Mouse (Mus musculus) right cerebral cortex, postnatal 25 days (tissue): ENCODE results near the gene Tmcc1.

ENCODE experiments used
- DNase-seq: peaks from one replicate; pipeline ENCODE4 v3.0.0; 2022

The Tmcc1 gene

GRCm38 (mm10) chr6:116009426-116009825 is 183.9 kb downstream of the Tmcc1 start:
- no peak for DNase-seq

DNA sequence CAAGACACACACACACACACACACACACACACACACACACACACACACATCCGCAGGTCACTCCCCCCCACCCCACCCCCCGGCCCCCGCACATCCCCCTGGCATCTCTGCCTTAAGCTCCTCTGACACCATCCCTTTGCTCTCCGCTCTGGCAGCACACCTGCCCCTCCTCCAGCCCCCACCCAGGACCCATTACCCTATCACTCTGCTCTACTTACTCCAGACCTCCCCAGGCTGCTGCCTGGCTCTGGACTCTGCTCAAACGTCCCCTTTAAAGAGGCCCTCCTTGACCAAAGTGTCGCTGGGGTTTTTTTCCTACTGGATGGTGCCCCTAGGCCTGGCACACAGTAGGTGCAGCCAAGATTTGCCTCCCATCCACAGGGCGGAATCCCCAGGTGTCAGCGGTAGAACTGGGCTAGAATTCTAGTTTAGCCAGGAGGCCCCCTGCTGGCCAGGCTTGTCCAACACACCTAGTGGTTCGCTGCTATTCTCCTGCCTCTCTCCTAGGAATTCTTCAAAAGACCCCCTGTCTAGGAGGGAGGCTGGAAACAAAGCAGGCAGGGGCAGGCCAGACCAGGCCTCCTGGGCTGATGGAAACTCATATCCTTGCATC is 185.6 kb downstream of the Tmcc1 start:
- peak; percentile 52 for DNase-seq

DNA sequence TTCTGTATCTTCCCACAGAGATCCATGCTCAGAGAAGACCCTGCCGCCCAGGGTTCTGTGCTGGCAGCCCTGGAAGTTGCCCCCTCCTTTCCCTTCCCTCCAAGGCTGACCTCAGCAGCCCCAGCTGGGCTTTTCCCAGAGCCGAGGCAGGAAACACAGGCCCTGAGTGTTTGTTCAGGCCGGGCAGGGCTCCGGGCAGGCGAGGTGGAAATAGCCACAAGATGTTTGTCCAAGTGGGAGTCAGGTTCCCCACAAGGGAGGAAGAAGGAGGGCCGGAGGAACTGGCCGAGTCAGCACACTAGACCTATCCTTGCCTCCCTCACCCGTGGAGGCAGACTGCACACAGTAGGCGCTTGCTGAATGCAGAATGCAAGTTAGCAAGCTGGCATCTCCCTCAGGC is 186.6 kb downstream of the Tmcc1 start:
- no peak for DNase-seq

GRCm38 (mm10) chr6:116005959-116006288 is 187.4 kb downstream of the Tmcc1 start:
- DNase-seq = no peak

- no peak for DNase-seq
Measured at GRCm38 (mm10) chr6:116005275-116005958, 187.9 kb downstream of the Tmcc1 start.

- no peak for DNase-seq
Measured at GRCm38 (mm10) chr6:116004716-116005115, 188.6 kb downstream of the Tmcc1 start.

GRCm38 (mm10) chr6:116004069-116004468 is 189.2 kb downstream of the Tmcc1 start:
- DNase-seq = no peak

DNA sequence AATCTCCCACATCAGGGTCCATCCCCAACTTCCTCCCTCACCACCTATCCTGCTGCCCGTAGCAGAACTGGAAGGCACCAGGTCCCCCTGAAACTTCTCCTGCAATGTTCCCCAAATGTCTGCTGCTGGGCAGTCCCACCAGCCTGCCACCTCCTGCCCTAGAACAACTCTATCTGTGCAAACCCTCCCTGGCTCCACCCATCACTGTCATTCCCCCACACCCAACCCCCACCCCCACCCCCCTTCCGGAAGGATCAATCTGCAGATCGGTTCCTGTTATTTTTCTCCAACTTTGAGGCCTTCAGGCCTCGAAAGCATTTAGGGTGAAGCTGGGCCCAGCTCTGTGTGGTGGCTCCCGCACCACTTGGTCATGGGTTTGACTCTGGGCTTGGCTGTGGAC is 189.8 kb downstream of the Tmcc1 start:
- no peak for DNase-seq

DNA sequence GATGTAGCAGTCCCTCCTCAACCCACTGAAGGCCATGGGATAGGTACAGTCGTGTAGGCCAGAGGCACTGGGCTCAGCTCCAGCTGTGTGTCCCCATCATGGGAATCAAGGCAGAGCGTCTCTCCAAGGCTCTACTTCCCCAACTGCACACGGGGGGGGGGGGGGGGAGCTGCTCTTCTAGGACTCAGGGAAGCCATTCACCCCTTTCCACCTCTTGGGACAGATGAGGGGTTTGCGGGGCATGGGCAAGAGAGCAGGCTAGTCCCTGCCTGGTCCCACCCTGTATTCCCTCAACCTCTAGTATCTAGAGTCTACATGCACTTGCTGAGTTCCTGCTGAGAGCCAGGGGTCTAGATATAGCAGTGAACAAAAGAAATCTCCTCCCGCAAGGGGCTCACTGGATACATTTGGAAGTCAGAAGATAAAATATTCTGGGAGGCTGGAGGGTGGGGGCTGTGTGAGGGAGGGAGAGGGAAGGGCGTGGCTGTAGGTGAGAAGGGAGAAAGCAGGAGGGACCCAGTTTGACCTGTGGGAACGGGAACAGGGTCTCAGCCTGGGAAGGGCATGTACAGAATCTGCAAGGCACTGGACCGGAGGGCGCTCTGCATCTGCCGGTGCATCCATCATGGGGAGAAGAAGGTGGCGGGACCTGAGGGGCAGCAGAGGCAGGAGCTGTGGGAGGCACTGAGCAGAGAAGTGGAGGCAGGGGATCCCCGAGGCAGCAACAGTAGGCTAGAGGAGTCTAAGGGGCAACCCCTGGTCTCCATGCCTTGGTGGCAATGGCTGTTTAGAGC is 190.8 kb downstream of the Tmcc1 start:
- no peak for DNase-seq

- no peak for DNase-seq
Measured at GRCm38 (mm10) chr6:116000851-116001250, 192.4 kb downstream of the Tmcc1 start.

- DNase-seq = no peak
Measured at GRCm38 (mm10) chr6:115999227-115999626, 194.1 kb downstream of the Tmcc1 start.

DNA sequence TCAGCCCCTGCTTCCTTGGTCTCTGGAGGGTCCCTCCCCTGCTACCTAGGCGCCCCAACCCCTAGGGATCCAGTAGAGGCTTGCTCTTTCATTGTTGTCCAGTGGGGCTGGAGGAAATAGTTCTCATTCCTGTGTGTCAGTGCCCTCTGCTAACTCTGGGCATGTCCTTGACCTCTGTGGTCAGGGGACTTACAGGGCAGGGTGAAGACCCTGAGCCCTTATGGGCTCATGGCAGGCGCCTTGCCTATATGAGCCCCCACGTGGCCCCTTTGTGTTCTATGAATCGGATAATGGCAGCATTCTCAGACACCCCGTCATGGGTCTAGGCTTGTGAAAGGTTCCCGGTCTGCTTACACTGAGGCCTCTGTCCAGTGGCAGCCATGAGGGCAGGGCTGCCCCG is 194.5 kb downstream of the Tmcc1 start:
- no peak for DNase-seq

DNA sequence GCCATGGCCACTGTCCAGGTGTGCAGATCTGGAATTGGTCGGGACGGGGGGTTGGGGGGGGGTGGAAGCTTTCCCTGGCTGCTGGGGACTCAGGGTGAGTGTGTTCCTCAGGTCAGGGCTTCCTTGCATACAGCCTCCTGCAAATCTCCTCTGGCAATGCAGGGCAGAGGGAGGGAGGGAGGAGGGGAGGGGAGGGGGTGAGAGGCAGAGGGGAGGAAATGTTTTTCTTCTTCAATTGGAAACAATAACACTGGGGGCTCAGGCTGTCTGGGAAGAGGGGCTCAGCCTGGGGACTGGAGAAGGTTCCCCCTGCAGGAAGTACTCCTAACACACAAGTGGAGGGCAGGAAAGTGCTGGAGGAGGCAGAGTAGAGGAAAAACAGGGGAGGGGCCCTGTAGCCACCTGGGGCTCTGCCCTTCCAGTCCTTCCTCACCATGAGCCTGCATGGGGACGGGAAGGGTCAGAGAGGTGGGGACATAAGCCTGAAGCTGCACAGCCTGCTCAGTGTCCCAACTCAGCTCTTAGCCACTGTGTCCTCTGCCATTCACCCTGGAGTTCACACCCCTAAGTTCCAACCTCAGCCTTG is 195.5 kb downstream of the Tmcc1 start:
- DNase-seq = no peak

- no peak for DNase-seq
Measured at GRCm38 (mm10) chr6:115996171-115996851, 197.0 kb downstream of the Tmcc1 start.

DNA sequence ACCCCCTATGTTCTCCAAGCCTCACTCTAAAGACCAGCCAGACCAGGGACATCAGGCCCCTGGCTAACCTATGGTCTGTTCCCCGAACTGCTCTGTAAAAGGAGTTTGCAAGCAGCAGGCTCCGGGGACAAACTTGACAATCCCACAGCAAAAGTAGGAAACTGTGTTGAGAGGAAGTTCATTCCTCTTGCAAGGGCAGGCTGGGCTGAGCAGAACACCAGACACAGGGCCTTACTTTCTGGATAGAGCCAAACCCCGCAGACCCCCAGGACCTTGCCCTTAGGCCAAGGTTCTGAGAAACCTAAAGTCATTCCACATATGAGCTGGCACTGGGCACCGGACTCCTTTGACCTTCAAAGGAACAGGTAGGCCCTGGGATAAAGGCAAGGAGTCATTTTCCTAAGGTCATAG is 197.8 kb downstream of the Tmcc1 start:
- no peak for DNase-seq

GRCm38 (mm10) chr6:115994877-115995520 is 198.3 kb downstream of the Tmcc1 start, which contains the start of gene Plxnd1:
TSS of gene Plxnd1 (minus strand) at chr6:115995005.
- peak; percentile 85 for DNase-seq

- peak; percentile 43 for DNase-seq
Measured at GRCm38 (mm10) chr6:115994146-115994876, 199.0 kb downstream of the Tmcc1 start.

DNA sequence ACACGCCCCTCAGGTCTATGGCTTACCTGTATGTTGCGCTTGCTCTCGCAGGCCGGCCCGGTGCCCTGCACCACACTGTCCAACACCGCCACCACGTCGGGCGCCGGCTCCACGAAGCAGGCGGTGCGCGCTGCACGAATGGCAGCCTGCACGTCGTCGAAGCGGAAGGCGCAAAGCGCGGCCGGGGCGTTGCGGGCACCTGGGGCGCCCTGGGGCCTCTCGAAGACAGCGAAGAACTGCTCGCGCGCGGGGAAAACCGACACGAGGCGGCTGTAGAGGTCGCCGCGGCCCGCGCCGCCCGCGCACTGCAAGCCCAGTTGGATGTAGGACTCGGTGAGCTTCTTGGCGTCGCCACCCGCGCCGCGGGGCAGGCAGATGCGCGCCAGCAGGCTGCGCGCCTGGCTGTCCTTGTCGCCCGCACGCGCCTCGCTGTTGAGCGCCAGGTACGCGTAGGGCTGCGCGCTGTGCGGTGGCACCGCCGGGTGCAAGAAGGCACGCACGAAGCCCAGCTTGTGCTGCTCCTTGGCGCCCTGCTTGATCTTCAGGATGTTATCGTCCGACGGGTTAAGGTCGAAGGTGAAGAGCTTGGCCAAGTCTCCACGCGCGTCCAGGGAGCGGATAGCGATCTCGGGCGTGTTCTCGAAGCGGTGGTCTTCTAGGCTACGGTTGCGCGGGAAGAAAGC is 199.7 kb downstream of the Tmcc1 start:
- peak; percentile 57 for DNase-seq

DNA sequence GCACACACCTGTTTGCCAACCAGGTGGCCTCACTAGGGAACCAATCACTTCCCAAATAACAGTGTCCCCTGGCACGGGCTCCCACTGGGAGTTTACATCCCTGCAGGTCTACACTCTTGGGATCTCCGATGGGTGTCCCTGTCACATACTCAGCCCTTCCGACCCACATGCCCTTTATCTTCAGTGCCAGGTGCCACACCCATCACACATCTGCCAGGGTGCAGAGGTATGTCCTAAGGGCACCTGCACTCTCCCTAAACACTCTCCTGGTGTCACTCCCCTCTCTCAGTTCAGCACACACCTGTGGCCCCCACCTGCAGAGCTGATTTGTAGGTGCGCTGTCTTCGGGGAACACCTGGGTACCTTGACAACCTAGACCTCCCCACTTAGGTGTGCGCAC is 200.3 kb downstream of the Tmcc1 start:
- no peak for DNase-seq

DNA sequence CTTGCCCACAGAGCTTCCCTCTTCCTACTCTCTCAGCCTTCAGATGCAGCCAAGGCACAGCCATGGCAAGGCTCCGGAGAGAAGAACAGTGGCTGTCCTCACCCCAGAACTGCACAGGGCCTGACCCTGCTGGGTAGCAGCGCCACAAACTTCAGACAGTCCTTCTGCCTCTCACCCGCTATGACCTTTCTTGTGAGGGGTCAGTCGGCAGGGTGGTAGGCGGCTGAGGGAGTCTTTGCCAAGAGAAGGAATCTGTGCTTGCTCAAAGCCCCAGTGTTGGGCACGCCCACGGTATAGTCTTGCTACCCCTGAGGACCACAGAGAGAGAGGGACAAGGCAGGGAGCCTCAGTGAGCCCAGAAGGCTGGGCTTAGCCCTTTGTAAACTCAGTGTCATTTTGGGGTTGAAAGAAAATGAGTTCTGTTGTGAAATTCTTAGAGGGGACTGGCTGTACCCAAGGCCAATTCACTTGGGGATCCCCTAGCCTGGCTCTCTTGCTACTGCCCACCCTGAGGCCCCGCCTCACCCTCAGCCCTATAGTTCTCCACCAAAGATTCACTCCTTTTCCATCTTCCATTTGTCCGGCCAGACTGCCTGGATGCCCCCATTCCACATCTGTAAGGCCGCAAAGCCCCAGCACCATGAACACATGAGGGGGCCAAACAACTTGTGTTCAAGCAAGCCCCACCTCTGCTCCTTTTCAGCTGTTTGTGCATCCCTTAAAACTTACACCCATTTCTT is 201.2 kb downstream of the Tmcc1 start:
- DNase-seq = no peak
